Mouse (Mus musculus) midbrain, embryonic 14.5 days (tissue): ENCODE data around the gene Gorab. TPM values are rescaled to one million over a fixed set of nuclear protein-coding genes. Genes with fewer than 3 reads are reported as not detected.

Source experiments
- ATAC-seq: fragments of 200-750 bp; cut with Nextera tagmentation; 2 replicates; pipeline ENCODE4 v1.8.0; 2017; ENCODE audit warnings: moderate number of reproducible peaks, moderate library complexity; ENCODE audit not compliant: low FRiP score, low TSS enrichment
- DNase-seq: peaks from one replicate; pipeline ENCODE4 v3.0.0-alpha.2; 2015
- H3K27ac ChIP-seq: fragments of 300-500 bp; sonication (generic); replicated peaks from 2 replicates; pipeline ENCODE4 v1.5.1; 2014; ENCODE audit warnings: mild to moderate bottlenecking, low read depth, low read length, moderate library complexity
- H3K27me3 ChIP-seq: fragments of 300-500 bp; sonication (generic); 2 replicates; pipeline ENCODE4 v1.6.1; 2014; ENCODE audit warnings: low read length, control low read depth, mixed read lengths; ENCODE audit not compliant: control insufficient read depth, insufficient read depth
- H3K36me3 ChIP-seq: fragments of 300-500 bp; sonication (generic); 2 replicates; pipeline ENCODE4 v1.6.1; 2014; ENCODE audit warnings: low read length, control low read depth; ENCODE audit not compliant: control insufficient read depth, insufficient read depth
- H3K4me1 ChIP-seq: fragments of 300-500 bp; sonication (generic); 2 replicates; pipeline ENCODE4 v1.6.1; 2014; ENCODE audit warnings: mild to moderate bottlenecking, antibody characterized with exemption, low read length, control low read depth; ENCODE audit not compliant: control insufficient read depth, insufficient read depth
- H3K4me2 ChIP-seq: fragments of 300-500 bp; sonication (generic); 2 replicates; pipeline ENCODE4 v1.6.1; 2014; ENCODE audit warnings: mild to moderate bottlenecking, low read length, moderate library complexity
- H3K4me3 ChIP-seq: fragments of 300-500 bp; sonication (generic); replicated peaks from 2 replicates; pipeline ENCODE4 v1.5.1; 2014; ENCODE audit warnings: low read depth, low read length
- H3K9ac ChIP-seq: fragments of 300-500 bp; sonication (generic); replicated peaks from 2 replicates; pipeline ENCODE4 v1.6.1; 2014; ENCODE audit warnings: mild to moderate bottlenecking, low read length, moderate library complexity
- H3K9me3 ChIP-seq: fragments of 300-500 bp; sonication (generic); 2 replicates; pipeline ENCODE4 v1.6.1; 2016; ENCODE audit warnings: low read length, control low read depth, mixed read lengths; ENCODE audit not compliant: control insufficient read depth
- WGBS: fragments of 180-500 bp; shearing (Covaris S2); extraction: QIAGEN DNeasy Blood & Tissue Kit; methylation state at CpG from one replicate; pipeline ENCODE4 v1.1.7; 2014; 5-methylcytosine and 5-hydroxymethylcytosine counted together
- polyA plus RNA-seq: library from polyadenylated mRNA; unstranded; fragments of >200 nt; fragmentation: Nextera tagmentation; extraction: Ambion mirVana; gene quantifications from 2 replicates; pipeline ENCODE4 v1.2.1, GENCODE M21; 2014

Gene Gorab
- polyA plus RNA-seq, 1 experiment from 2014 or later, result 23.7 TPM

GRCm38 (mm10) chr1:163386196-163386595 is 17.3 kb downstream of the Gorab start:
- Histone ChIP-seq H3K4me1 (no peaks in the 10 kb centered on the region), H3K4me3 (no peak overlapping the region), H3K4me2 (no peak overlapping the region), H3K9me3 (no peaks in the 10 kb centered on the region), H3K36me3 (peaks cover 41% of the 10 kb centered on the region), H3K9ac (no peak overlapping the region), H3K27ac (no peak overlapping the region), H3K27me3 (no peaks in the 10 kb centered on the region)
- 92% methylated on average over 9 of the region's 9 CpGs for WGBS
- ATAC-seq (no peak), DNase-seq (no peak)

GRCm38 (mm10) chr1:163383442-163384027 is 19.9 kb downstream of the Gorab start:
- no peak overlapping the region for H3K4me3 ChIP-seq
- H3K27ac ChIP-seq, result no peak overlapping the region
- H3K4me1 ChIP-seq, result no peaks in the 10 kb centered on the region
- DNase-seq (no peak), ATAC-seq (no peak)
- H3K9me3 ChIP-seq, result no peaks in the 10 kb centered on the region
- WGBS, result 84% methylated on average over 5 of the region's 5 CpGs
- peaks cover 32% of the 10 kb centered on the region for H3K36me3 ChIP-seq
- no peaks in the 10 kb centered on the region for H3K27me3 ChIP-seq
- H3K9ac ChIP-seq, result no peak overlapping the region
- H3K4me2 ChIP-seq, result no peak overlapping the region

- ATAC-seq, result no peak
- H3K4me3 ChIP-seq, result no peak overlapping the region
- H3K4me2 ChIP-seq, result no peak overlapping the region
- 94% methylated on average over 10 of the region's 10 CpGs for WGBS
- peaks cover 31% of the 10 kb centered on the region for H3K36me3 ChIP-seq
- H3K27me3 ChIP-seq, result no peaks in the 10 kb centered on the region
- no peak for DNase-seq
- no peaks in the 10 kb centered on the region for H3K4me1 ChIP-seq
- H3K27ac ChIP-seq, result no peak overlapping the region
- H3K9me3 ChIP-seq, result no peaks in the 10 kb centered on the region
- H3K9ac ChIP-seq, result no peak overlapping the region
Measured at GRCm38 (mm10) chr1:163382048-163382719, 21.3 kb downstream of the Gorab start.

DNA sequence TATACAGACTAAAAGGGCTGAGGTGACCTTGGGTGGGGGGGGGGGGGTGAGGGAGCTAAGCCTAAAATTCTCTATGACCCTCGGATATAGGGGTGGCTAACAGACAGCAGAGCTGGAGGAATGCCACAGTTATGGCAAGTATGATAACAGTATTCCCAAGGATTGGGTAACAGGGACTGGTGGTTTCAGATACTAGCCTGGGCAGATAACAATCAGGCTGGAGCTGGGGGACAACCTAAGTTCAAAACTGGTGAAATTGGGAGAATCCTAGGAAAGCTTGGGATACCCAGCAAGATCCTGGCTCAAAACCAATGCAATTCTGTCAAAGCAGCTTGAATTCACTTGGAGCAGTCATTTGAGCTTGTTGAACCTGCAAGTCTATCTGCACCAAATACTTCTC is 22.9 kb downstream of the Gorab start:
- ATAC-seq, result no peak
- 65% methylated on average over 1 of the region's 1 CpGs for WGBS
- no peak overlapping the region for H3K27ac ChIP-seq

DNA sequence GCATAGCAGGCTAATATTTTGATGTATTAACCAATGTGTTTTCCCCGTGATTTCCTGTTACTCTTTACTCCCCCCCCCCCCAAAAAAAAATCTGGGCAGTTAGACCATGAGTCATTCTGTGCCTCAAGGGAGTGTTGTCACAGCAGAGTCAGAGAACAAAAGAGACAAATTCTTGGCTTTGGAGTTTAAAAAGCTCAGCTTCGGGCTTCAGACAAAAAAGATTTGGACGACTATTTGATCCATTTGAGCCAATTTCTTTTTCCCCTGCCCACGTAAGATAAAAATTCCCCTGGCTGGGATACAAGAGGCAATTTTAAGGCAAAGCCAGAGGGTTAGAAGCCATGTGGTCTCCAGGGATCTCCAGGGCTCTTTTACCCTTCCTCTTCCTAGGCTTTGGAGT is 23.4 kb downstream of the Gorab start:
- Histone ChIP-seq H3K27ac (no peak overlapping the region), H3K36me3 (peaks cover 12% of the 10 kb centered on the region), H3K4me1 (no peaks in the 10 kb centered on the region), H3K4me3 (no peak overlapping the region), H3K4me2 (no peak overlapping the region), H3K9me3 (no peaks in the 10 kb centered on the region), H3K27me3 (no peaks in the 10 kb centered on the region), H3K9ac (no peak overlapping the region)
- 35% methylated on average over 4 of the region's 4 CpGs for WGBS
- no peak for DNase-seq
- ATAC-seq, result no peak

More for the DNA sequence above, 22.9 kb downstream of the Gorab start:
- H3K4me1 ChIP-seq, result no peaks in the 10 kb centered on the region
- no peak overlapping the region for H3K4me3 ChIP-seq
- no peak overlapping the region for H3K4me2 ChIP-seq
- H3K9ac ChIP-seq, result no peak overlapping the region
- no peaks in the 10 kb centered on the region for H3K9me3 ChIP-seq
- H3K27me3 ChIP-seq, result no peaks in the 10 kb centered on the region
- DNase-seq, result no peak
- peaks cover 15% of the 10 kb centered on the region for H3K36me3 ChIP-seq

- 56% methylated on average over 6 of the region's 6 CpGs for WGBS
- no peak for ATAC-seq
Measured at GRCm38 (mm10) chr1:163377924-163378323, 25.5 kb downstream of the Gorab start.

DNA sequence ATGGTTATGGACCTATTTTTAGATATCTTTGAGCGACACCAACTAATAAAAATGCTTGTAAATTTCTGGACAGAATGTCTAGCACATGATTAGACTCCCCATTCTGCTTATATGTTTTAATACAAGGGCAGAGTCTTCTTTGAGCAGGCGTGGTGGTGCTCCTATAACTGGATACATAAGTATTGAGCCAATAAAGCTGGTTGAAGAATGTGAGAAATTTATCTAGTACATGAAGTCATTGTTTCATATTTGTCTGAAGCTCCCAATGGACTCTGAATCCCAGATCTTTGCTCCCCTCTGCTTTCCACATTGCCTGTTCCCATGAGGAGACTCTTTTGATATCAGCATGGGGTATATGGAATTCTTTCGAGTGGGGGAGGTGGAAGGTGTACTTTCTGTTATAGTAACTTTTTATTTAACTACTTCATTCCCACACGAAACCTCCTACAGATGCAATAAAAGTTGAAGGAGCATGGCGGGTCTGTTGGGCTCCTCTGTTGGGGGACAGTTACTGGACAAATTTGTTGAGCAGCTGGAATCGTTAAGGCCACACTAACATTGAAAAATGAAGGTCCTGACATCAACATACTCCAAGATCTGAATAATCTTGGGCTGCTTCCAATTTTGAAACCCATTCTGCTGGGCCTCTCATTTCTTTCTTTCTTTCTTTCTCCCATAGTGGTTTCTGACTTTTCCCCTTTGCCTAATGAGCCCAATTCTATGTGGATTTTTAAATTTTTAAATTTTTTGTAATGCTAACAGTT is 26.5 kb downstream of the Gorab start:
- ATAC-seq, result no peak
- H3K4me2 ChIP-seq, result no peak overlapping the region
- no peak overlapping the region for H3K27ac ChIP-seq
- no peaks in the 10 kb centered on the region for H3K36me3 ChIP-seq
- H3K27me3 ChIP-seq, result no peaks in the 10 kb centered on the region
- DNase-seq, result no peak
- H3K4me1 ChIP-seq, result no peaks in the 10 kb centered on the region
- H3K4me3 ChIP-seq, result no peak overlapping the region
- no peaks in the 10 kb centered on the region for H3K9me3 ChIP-seq
- 87% methylated on average over 6 of the region's 6 CpGs for WGBS
- no peak overlapping the region for H3K9ac ChIP-seq

More at GRCm38 (mm10) chr1:163377924-163378323, 25.5 kb downstream of the Gorab start:
- no peaks in the 10 kb centered on the region for H3K36me3 ChIP-seq
- no peaks in the 10 kb centered on the region for H3K4me1 ChIP-seq
- H3K9ac ChIP-seq, result no peak overlapping the region
- H3K27ac ChIP-seq, result no peak overlapping the region
- no peaks in the 10 kb centered on the region for H3K9me3 ChIP-seq
- no peak overlapping the region for H3K4me2 ChIP-seq
- DNase-seq, result no peak
- no peaks in the 10 kb centered on the region for H3K27me3 ChIP-seq
- H3K4me3 ChIP-seq, result no peak overlapping the region

- H3K9ac ChIP-seq, result no peak overlapping the region
- 80% methylated on average over 5 of the region's 5 CpGs for WGBS
- no peaks in the 10 kb centered on the region for H3K4me1 ChIP-seq
- H3K36me3 ChIP-seq, result no peaks in the 10 kb centered on the region
- DNase-seq (no peak), ATAC-seq (no peak)
- no peak overlapping the region for H3K27ac ChIP-seq
- H3K27me3 ChIP-seq, result no peaks in the 10 kb centered on the region
- no peaks in the 10 kb centered on the region for H3K9me3 ChIP-seq
- H3K4me2 ChIP-seq, result no peak overlapping the region
- no peak overlapping the region for H3K4me3 ChIP-seq
Measured at GRCm38 (mm10) chr1:163374455-163374854, 29.0 kb downstream of the Gorab start.
